Mouse (Mus musculus) forebrain, postnatal 0 days (tissue): ENCODE data around the gene Hivep3. TPM values are rescaled to one million over a fixed set of nuclear protein-coding genes. Genes with fewer than 3 reads are reported as not detected.

Source experiments
- ATAC-seq: fragments of 200-750 bp; cut with Nextera tagmentation; 2 replicates; pipeline ENCODE4 v1.8.0; 2017; ENCODE audit warnings: mild to moderate bottlenecking, moderate library complexity
- DNase-seq: peaks from one replicate; pipeline ENCODE4 v3.0.0-alpha.2; 2015
- H3K27ac ChIP-seq: fragments of 300-500 bp; sonication (generic); 2 replicates; pipeline ENCODE4 v1.5.1; 2014; ENCODE audit warnings: low read depth, mild to moderate bottlenecking, antibody characterized with exemption, low read length, moderate library complexity, mixed read lengths
- H3K27me3 ChIP-seq: fragments of 300-500 bp; sonication (generic); 2 replicates; pipeline ENCODE4 v1.6.1; 2014; ENCODE audit warnings: mild to moderate bottlenecking, low read length, mixed read lengths; ENCODE audit not compliant: insufficient read depth
- H3K36me3 ChIP-seq: fragments of 300-500 bp; sonication (generic); 2 replicates; pipeline ENCODE4 v1.6.1; 2014; ENCODE audit warnings: mild to moderate bottlenecking, moderate library complexity; ENCODE audit not compliant: insufficient read depth
- H3K4me1 ChIP-seq: fragments of 300-500 bp; sonication (generic); 2 replicates; pipeline ENCODE4 v1.6.1; 2014; ENCODE audit warnings: antibody characterized with exemption; ENCODE audit not compliant: insufficient read depth
- H3K4me2 ChIP-seq: fragments of 300-500 bp; sonication (generic); 2 replicates; pipeline ENCODE4 v1.6.1; 2014; ENCODE audit warnings: low read depth, mild to moderate bottlenecking, moderate library complexity
- H3K4me3 ChIP-seq: fragments of 300-500 bp; sonication (generic); 2 replicates; pipeline ENCODE4 v1.5.1; 2014; ENCODE audit warnings: low read depth, low read length, mixed read lengths
- H3K9ac ChIP-seq: fragments of 300-500 bp; sonication (generic); 2 replicates; pipeline ENCODE4 v1.6.1; 2014; ENCODE audit warnings: mild to moderate bottlenecking
- H3K9me3 ChIP-seq: fragments of 300-500 bp; sonication (generic); 2 replicates; pipeline ENCODE4 v1.6.1; 2016; ENCODE audit warnings: low read length
- CTCF ChIP-seq: sonication (generic); IDR thresholded peaks from 2 replicates; pipeline ENCODE4 v1.5.1; 2016; ENCODE audit warnings: antibody characterized with exemption, control low read depth, low read depth
- WGBS: fragments of 180-500 bp; shearing (Covaris S2); extraction: QIAGEN DNeasy Blood & Tissue Kit; methylation state at CpG from one replicate; pipeline ENCODE4 v1.1.7; 2014; 5-methylcytosine and 5-hydroxymethylcytosine counted together
- polyA plus RNA-seq: library from polyadenylated mRNA; unstranded; fragments of >200 nt; fragmentation: Nextera tagmentation; extraction: Ambion mirVana; gene quantifications from 2 replicates; pipeline ENCODE4 v1.2.1, GENCODE M21; 2015
- total RNA-seq: library from RNA; depleted of rRNA; stranded (reverse); fragments of >200 nt; gene quantifications from 2 replicates; pipeline ENCODE4 v1.2.3, GENCODE M21; 2014

The Hivep3 gene
- total and polyA plus RNA-seq, 2 experiments from 2014 or later = 16.9 to 21.3 TPM

DNA sequence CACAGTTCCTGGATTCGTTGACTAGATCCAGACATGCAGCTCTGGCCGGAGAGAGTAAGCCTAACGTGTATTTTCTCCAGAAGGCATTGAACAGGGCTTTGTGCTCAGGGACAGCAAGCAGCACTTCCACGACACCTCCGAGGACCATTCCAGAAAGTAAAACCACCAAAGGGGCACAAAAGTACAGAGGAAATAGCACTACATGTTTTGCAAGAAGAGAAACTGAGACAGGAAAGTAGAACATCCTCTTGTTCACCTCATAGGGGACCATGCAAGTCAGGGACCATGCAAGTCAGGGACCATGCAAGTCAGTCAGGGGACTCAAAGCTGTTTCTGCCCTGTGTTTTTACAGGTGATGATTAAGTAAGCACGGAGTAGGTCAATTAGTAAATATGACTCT is 272.5 kb downstream of the Hivep3 start:
- Histone ChIP-seq H3K27ac (no peak overlapping the region), H3K4me2 (no peak overlapping the region), H3K9ac (no peak overlapping the region), H3K36me3 (no peaks in the 10 kb centered on the region), H3K9me3 (no peaks in the 10 kb centered on the region), H3K4me1 (no peaks in the 10 kb centered on the region), H3K4me3 (no peak overlapping the region), H3K27me3 (no peaks in the 10 kb centered on the region)
- 80% methylated on average over 6 of the region's 6 CpGs for WGBS
- DNase-seq (no peak), ATAC-seq (no peak)
- TF ChIP-seq CTCF = no peak

DNA sequence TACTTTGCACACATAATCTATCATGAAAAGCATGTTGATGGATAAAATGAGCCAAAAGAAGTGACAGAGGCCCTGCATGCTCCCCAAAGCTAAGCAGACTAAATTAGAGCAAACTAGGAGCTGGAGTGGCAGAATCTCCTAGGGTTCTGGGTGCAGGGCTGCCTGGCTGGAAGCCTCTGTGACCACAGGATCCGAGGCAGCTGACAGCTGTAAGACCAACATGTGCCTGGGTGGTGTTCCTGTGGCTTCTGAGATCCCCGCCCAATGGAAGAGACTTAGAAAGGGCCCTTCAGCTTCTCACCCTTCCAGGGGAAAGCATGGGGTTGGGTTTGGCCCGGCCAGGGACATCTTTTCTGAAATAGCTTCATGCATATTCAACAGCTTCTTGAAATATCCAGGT is 274.3 kb downstream of the Hivep3 start:
- no peak for TF ChIP-seq CTCF

DNA sequence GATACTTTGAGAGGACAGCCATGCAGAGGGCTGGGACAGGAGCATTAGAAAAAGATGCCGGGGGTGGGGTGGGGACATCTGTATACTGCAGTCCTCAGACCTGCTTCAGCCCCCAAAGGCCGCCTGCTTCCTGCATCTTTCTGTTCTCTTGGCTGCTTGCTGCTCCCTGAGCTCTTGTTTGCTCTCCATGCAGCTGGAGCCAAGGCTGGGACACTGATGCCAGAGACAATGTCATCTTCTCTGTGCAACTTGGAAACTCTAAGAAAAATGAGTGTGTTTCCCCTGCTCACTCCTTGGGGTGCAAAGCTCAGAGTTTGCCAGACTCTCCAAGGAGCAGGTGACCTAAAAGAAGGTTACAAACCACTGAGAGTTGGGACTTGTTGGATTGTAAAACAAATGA is 275.6 kb downstream of the Hivep3 start:
- Histone ChIP-seq H3K4me2 (no peak overlapping the region), H3K36me3 (no peaks in the 10 kb centered on the region), H3K9ac (no peak overlapping the region), H3K4me1 (no peaks in the 10 kb centered on the region), H3K27ac (no peak overlapping the region), H3K9me3 (no peaks in the 10 kb centered on the region), H3K27me3 (no peaks in the 10 kb centered on the region), H3K4me3 (no peak overlapping the region)
- DNase-seq = no peak
- WGBS = 70% methylated on average over 2 of the region's 2 CpGs
- no peak for ATAC-seq
- no peak for TF ChIP-seq CTCF

More for the DNA sequence above, 274.3 kb downstream of the Hivep3 start:
- Histone ChIP-seq H3K36me3 (no peaks in the 10 kb centered on the region), H3K27ac (no peak overlapping the region), H3K9ac (no peak overlapping the region), H3K4me3 (no peak overlapping the region), H3K4me2 (no peak overlapping the region), H3K27me3 (no peaks in the 10 kb centered on the region), H3K9me3 (no peaks in the 10 kb centered on the region), H3K4me1 (no peaks in the 10 kb centered on the region)
- WGBS = 67% methylated on average over 3 of the region's 3 CpGs
- ATAC-seq (no peak; the same call in 1 of the 2 replicates), DNase-seq (no peak)

DNA sequence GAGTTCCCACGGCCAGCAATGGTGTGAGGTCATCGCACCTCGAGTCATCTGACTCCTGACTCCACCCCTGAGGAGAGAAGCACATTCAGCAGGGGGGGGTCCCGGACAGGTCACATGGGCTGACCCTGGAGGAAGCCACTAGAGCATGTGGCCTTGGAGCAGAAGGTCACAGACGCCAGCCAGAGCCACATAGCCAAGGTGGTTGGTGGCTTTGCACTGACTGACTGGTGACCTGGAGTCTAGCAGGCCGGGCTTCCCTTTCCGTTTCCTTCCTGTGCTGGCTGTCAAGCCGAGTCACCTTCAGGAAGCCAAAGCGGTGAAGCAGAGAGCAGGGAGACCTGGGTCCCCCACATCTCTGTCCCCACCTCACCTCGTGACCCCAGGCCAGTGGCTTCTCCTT is 278.2 kb downstream of the Hivep3 start:
- TF ChIP-seq CTCF = no peak
- no peak overlapping the region for H3K4me3 ChIP-seq
- H3K36me3 ChIP-seq = no peaks in the 10 kb centered on the region
- 78% methylated on average over 10 of the region's 10 CpGs for WGBS
- H3K4me1 ChIP-seq = no peaks in the 10 kb centered on the region
- H3K9me3 ChIP-seq = no peaks in the 10 kb centered on the region
- no peaks in the 10 kb centered on the region for H3K27me3 ChIP-seq
- no peak overlapping the region for H3K27ac ChIP-seq
- DNase-seq (no peak), ATAC-seq (no peak)
- no peak overlapping the region for H3K4me2 ChIP-seq
- H3K9ac ChIP-seq = no peak overlapping the region

DNA sequence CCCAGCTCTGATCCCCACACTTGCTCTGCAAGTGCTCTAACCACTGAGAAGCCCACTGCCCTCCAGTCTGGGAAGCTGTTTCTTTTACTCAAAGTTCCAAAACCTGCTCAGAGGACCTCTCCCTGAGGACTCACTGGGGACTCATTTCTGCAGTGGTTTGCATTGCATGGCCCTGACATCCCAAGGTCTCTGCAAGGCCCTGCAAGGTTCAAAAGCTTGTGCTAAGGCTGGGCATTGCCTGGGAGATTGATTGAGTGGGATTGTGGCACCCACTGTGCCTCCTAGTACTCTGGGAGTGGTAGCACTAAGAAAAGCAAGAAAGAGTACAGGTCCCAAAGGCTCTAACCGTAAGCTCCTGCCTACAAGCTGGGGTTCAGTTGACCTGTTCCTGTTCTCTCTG is 279.3 kb downstream of the Hivep3 start:
- DNase-seq = no peak
- ATAC-seq = no peak
- no peak overlapping the region for H3K4me2 ChIP-seq
- no peaks in the 10 kb centered on the region for H3K4me1 ChIP-seq
- no peak overlapping the region for H3K9ac ChIP-seq
- H3K4me3 ChIP-seq = no peak overlapping the region
- no peak overlapping the region for H3K27ac ChIP-seq
- 100% methylated on average over 1 of the region's 1 CpGs for WGBS
- H3K36me3 ChIP-seq = no peaks in the 10 kb centered on the region
- TF ChIP-seq CTCF = no peak
- no peaks in the 10 kb centered on the region for H3K27me3 ChIP-seq
- no peaks in the 10 kb centered on the region for H3K9me3 ChIP-seq

DNA sequence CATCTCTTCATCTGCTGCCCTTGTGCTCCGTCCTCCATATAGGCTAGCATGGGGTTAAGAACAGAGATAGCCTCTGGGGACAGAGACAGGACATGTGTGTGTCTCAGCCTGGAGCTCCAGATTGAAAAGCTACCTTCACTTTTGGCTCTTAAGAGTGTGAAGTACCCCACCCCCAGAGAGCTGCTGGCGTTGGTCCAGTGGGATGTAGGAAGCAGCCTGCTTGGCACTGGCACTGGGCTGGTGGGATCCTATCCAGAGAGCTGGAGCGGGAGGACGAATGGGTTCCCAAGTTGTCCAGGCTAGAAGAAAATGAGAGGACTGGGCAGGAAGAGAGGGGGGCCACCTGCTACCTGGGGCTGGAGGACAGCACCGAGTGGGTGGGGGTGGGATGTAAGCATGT is 284.8 kb downstream of the Hivep3 start:
- Histone ChIP-seq H3K27me3 (no peaks in the 10 kb centered on the region), H3K4me2 (no peak overlapping the region), H3K4me1 (peaks cover 6% of the 10 kb centered on the region; the same call in 1 of the 2 replicates), H3K9me3 (no peaks in the 10 kb centered on the region), H3K9ac (no peak overlapping the region), H3K36me3 (no peaks in the 10 kb centered on the region), H3K4me3 (no peak overlapping the region), H3K27ac (no peak overlapping the region)
- peak; percentile 62 for DNase-seq
- no peak for ATAC-seq
- 55% methylated on average over 5 of the region's 5 CpGs for WGBS
- no peak for TF ChIP-seq CTCF

DNA sequence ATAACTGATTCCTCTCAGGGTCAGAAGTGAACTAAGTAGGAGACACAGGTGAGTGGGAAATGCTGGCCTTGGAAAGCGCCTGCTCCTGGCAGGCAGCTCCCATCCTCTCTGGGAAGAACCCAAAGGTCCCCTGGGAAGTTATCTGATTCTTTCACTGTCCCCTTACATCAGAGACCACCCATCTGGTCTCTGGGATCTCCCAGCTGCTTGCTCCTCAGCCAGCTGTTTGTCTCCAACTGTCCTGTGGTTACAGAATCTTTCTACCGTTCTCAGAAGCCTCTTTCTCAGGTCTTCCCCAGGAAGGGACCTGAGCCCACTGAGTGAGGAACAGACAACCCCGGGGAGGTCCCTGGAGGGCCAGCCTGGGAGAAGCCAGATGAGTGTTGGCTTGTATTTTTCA is 288.8 kb downstream of the Hivep3 start:
- no peak overlapping the region for H3K4me2 ChIP-seq
- H3K4me1 ChIP-seq = peaks cover 13% of the 10 kb centered on the region
- no peaks in the 10 kb centered on the region for H3K36me3 ChIP-seq
- H3K27ac ChIP-seq = 0 out of 2 replicates have a peak overlapping the region, but pooled peaks have one; percentile 50
- H3K9ac ChIP-seq = no peak overlapping the region
- no peaks in the 10 kb centered on the region for H3K9me3 ChIP-seq
- WGBS = 60% methylated on average over 3 of the region's 3 CpGs
- TF ChIP-seq CTCF = no peak
- H3K4me3 ChIP-seq = no peak overlapping the region
- DNase-seq (no peak), ATAC-seq (no peak)
- no peaks in the 10 kb centered on the region for H3K27me3 ChIP-seq
